Mouse (Mus musculus) cerebellum, adult 2 months (tissue): Measurements from ENCODE around the gene Haus2. TPM values are rescaled to one million over a fixed set of nuclear protein-coding genes. Genes with fewer than 3 reads are reported as not detected.

Experiments used
- DNase-seq, 2 experiments: peaks; one replicate each; pipeline ENCODE4 v3.0.0; 2021
- H3K27ac ChIP-seq: fragments of 200-500 bp; 2 replicates; pipeline ENCODE4 v1.5.1; 2012; ENCODE audit warnings: low read length, control low read depth, inconsistent platforms; ENCODE audit not compliant: insufficient read depth
- H3K27me3 ChIP-seq: fragments of 200-500 bp; 2 replicates; pipeline ENCODE4 v1.6.1; 2012; ENCODE audit warnings: inconsistent platforms, mild to moderate bottlenecking, low read length, moderate library complexity; ENCODE audit not compliant: control insufficient read depth, insufficient read depth
- H3K4me1 ChIP-seq: fragments of 200-500 bp; 2 replicates; pipeline ENCODE4 v1.6.1; 2011; ENCODE audit warnings: low read length; ENCODE audit not compliant: control insufficient read depth, insufficient read depth
- H3K4me3 ChIP-seq: fragments of 200-500 bp; replicated peaks from 2 replicates; pipeline ENCODE3; 2011; ENCODE audit warnings: mild to moderate bottlenecking, low read depth, low read length, control low read depth; ENCODE audit not compliant: insufficient read depth
- CTCF ChIP-seq: fragments of 200-500 bp; IDR thresholded peaks from 2 replicates; pipeline ENCODE4 v1.5.1; 2011; ENCODE audit warnings: low read depth, mild to moderate bottlenecking, control low read depth, low read length, moderate library complexity, borderline replicate concordance; ENCODE audit not compliant: insufficient read depth
- POLR2A ChIP-seq: fragments of 200-500 bp; IDR thresholded peaks from 2 replicates; pipeline ENCODE4 v1.6.1; 2011; ENCODE audit warnings: low read length, control low read depth, borderline replicate concordance; ENCODE audit not compliant: insufficient read depth
- WGBS: fragments of 180-500 bp; shearing (Covaris S2); methylation state at CpG from one replicate; pipeline ENCODE4 v1.1.7; 2018; 5-methylcytosine and 5-hydroxymethylcytosine counted together
- polyA plus RNA-seq: library from polyadenylated mRNA; depleted of rRNA; stranded (reverse); fragments of >200 nt; gene quantifications from 2 replicates; pipeline ENCODE4 v1.2.3, GENCODE M21; 2012

Haus2 gene
- polyA plus RNA-seq, 1 experiment: 15.9 TPM

- Histone ChIP-seq H3K4me1 (no peaks in the 10 kb centered on the region), H3K4me3 (no peak overlapping the region), H3K27ac (no peak overlapping the region), H3K27me3 (no peaks in the 10 kb centered on the region)
- TF ChIP-seq CTCF (no peak), POLR2A (no peak)
- 87% methylated on average over 4 of the region's 4 CpGs for WGBS
- DNase-seq: no peak
These were observed 37.6 kb downstream of the Haus2 start for GRCm38 (mm10) chr2:120646777-120647176.

- no peak for DNase-seq
- H3K4me3 ChIP-seq: no peak overlapping the region
- no peak for TF ChIP-seq CTCF
- no peak for TF ChIP-seq POLR2A
- no peaks in the 10 kb centered on the region for H3K4me1 ChIP-seq
- no peaks in the 10 kb centered on the region for H3K27me3 ChIP-seq
- WGBS: 76% methylated on average over 7 of the region's 7 CpGs
- no peak overlapping the region for H3K27ac ChIP-seq
These were observed 43.2 kb downstream of the Haus2 start for GRCm38 (mm10) chr2:120652256-120652924.

GRCm38 (mm10) chr2:120652925-120653284 is 43.7 kb downstream of the Haus2 start:
- 87% methylated on average over 7 of the region's 7 CpGs for WGBS
- no peak overlapping the region for H3K27ac ChIP-seq
- TF ChIP-seq CTCF: no peak
- no peak for TF ChIP-seq POLR2A

GRCm38 (mm10) chr2:120654693-120655092 is 45.5 kb downstream of the Haus2 start:
- no peaks in the 10 kb centered on the region for H3K27me3 ChIP-seq
- DNase-seq: no peak
- H3K4me3 ChIP-seq: no peak overlapping the region
- 87% methylated on average over 2 of the region's 2 CpGs for WGBS
- no peaks in the 10 kb centered on the region for H3K4me1 ChIP-seq
- H3K27ac ChIP-seq: no peak overlapping the region
- TF ChIP-seq POLR2A (no peak), CTCF (no peak)

More at GRCm38 (mm10) chr2:120652925-120653284, 43.7 kb downstream of the Haus2 start:
- no peaks in the 10 kb centered on the region for H3K4me1 ChIP-seq
- no peaks in the 10 kb centered on the region for H3K27me3 ChIP-seq
- no peak overlapping the region for H3K4me3 ChIP-seq
- no peak for DNase-seq

- Histone ChIP-seq H3K27me3 (no peaks in the 10 kb centered on the region), H3K27ac (no peak overlapping the region), H3K4me1 (no peaks in the 10 kb centered on the region), H3K4me3 (no peak overlapping the region)
- TF ChIP-seq POLR2A (no peak), CTCF (no peak)
- DNase-seq: no peak
- 95% methylated on average over 5 of the region's 5 CpGs for WGBS
These were observed 46.7 kb downstream of the Haus2 start for GRCm38 (mm10) chr2:120655905-120656304.

- WGBS: 96% methylated on average over 2 of the region's 2 CpGs
- no peak for DNase-seq
- TF ChIP-seq CTCF: no peak
- no peak for TF ChIP-seq POLR2A
- no peaks in the 10 kb centered on the region for H3K27me3 ChIP-seq
- no peak overlapping the region for H3K27ac ChIP-seq
- H3K4me3 ChIP-seq: no peak overlapping the region
- no peaks in the 10 kb centered on the region for H3K4me1 ChIP-seq
These were observed 47.5 kb downstream of the Haus2 start for GRCm38 (mm10) chr2:120656711-120657110.

GRCm38 (mm10) chr2:120658486-120658885 is 49.3 kb downstream of the Haus2 start:
- H3K4me1 ChIP-seq: no peaks in the 10 kb centered on the region
- no peak overlapping the region for H3K27ac ChIP-seq
- H3K27me3 ChIP-seq: no peaks in the 10 kb centered on the region
- H3K4me3 ChIP-seq: no peak overlapping the region
- 19% methylated on average over 5 of the region's 5 CpGs for WGBS
- DNase-seq: peak in 1 of 2 experiments; percentile 18
- TF ChIP-seq CTCF (no peak), POLR2A (no peak)

GRCm38 (mm10) chr2:120659318-120659717 is 50.1 kb downstream of the Haus2 start:
- no peak for DNase-seq
- no peak for TF ChIP-seq CTCF
- no peak for TF ChIP-seq POLR2A
- H3K4me1 ChIP-seq: no peaks in the 10 kb centered on the region

More at GRCm38 (mm10) chr2:120659318-120659717, 50.1 kb downstream of the Haus2 start:
- Histone ChIP-seq H3K4me3 (no peak overlapping the region), H3K27me3 (no peaks in the 10 kb centered on the region), H3K27ac (no peak overlapping the region)
